In genomic region chr19:57696781-57697180, GRCm38 (mm10) we compare ENCODE assay signal across 8 mouse cellular contexts.
DNase-seq lines count a peak whose midpoint lies in the region; ATAC-seq and TF ChIP-seq lines count a peak whose summit lies in the region.
"Not testable (repeated sequence)": the region's sequence is repeated elsewhere in the genome, so short reads cannot be mapped to it uniquely, and the experiment has no call there.

No protein-coding gene starts in this region.

- in situ Hi-C loops in ES-E14 (cut with MboI; ENCODE audit: low sequenced_read_pairs in 2 of 2, unreplicated experiment in 2 of 2): not testable (repeated sequence)

- not testable (repeated sequence) for H3K4me2 ChIP-seq in heart, embryonic 12.5 days; heart, embryonic 16.5 days (ENCODE audit: low read depth, low read length); lung, postnatal 0 days (replicated peaks; ENCODE audit: low read depth, low read length)

- TF ChIP-seq CTCF in bone marrow macrophage, adult 2 months (IDR thresholded peaks at IDR 0.05; ENCODE audit: low read depth, low read length); lung, postnatal 0 days (IDR thresholded peaks at IDR 0.05); testis, adult 2 months (IDR thresholded peaks at IDR 0.05; ENCODE audit: control insufficient read depth, insufficient read depth, insufficient replicate concordance, low read depth, low read length): not testable (repeated sequence)

- TF ChIP-seq POLR2A in bone marrow macrophage, adult 2 months (IDR thresholded peaks at IDR 0.05; ENCODE audit: borderline replicate concordance, low read depth, low read length); testis, adult 2 months (IDR thresholded peaks at IDR 0.05; ENCODE audit: control insufficient read depth, low read depth, low read length): not testable (repeated sequence)

- not testable (repeated sequence) for ATAC-seq in heart, embryonic 12.5 days (ENCODE audit: insufficient number of reproducible peaks, low FRiP score); heart, embryonic 16.5 days (replicated peaks; ENCODE audit: extremely low read depth, insufficient read depth, low FRiP score)
- ATAC-seq in lung, postnatal 0 days: peak; percentile 30; the same call in 1 of the 2 replicates

- not testable (repeated sequence) for H3K4me3 ChIP-seq in ES-E14 (ENCODE audit: insufficient read depth in 1 of 2, low read depth in 1 of 2, low read length in 2 of 2, poor library complexity in 1 of 2, severe bottlenecking in 1 of 2); bone marrow macrophage, adult 2 months (ENCODE audit: insufficient read depth, low read length); heart, embryonic 12.5 days; heart, embryonic 16.5 days (ENCODE audit: low read length); lung, postnatal 0 days (ENCODE audit: low read depth, low read length)
- peak overlapping the region; percentile 12; the same call in 1 of the 2 replicates for H3K4me3 ChIP-seq in testis, adult 2 months (ENCODE audit: control insufficient read depth, low read depth, low read length)

- H3K27me3 ChIP-seq in heart, embryonic 12.5 days (replicated peaks); heart, embryonic 16.5 days (ENCODE audit: control insufficient read depth, insufficient read depth, low read length); lung, postnatal 0 days (replicated peaks; ENCODE audit: insufficient read depth, low read length); testis, adult 2 months (ENCODE audit: control insufficient read depth, insufficient read depth, low read length): not testable (repeated sequence)

- 74% methylated on average over 5 of the region's 5 CpGs for WGBS in heart, embryonic 12.5 days
- 60% methylated on average over 5 of the region's 5 CpGs for WGBS in heart, embryonic 16.5 days
- WGBS in lung, postnatal 0 days: 68% methylated on average over 5 of the region's 5 CpGs

- H3K9me3 ChIP-seq in ES-E14 (ENCODE audit: control insufficient read depth, insufficient read depth, low read depth, low read length); heart, embryonic 12.5 days (replicated peaks); heart, embryonic 16.5 days (replicated peaks; ENCODE audit: control insufficient read depth, low read length); lung, postnatal 0 days (ENCODE audit: low read length): not testable (repeated sequence)

- H3K27ac ChIP-seq in ES-E14 (ENCODE audit: insufficient read depth, low read depth, low read length, poor library complexity, severe bottlenecking); lung, postnatal 0 days (ENCODE audit: low read length); testis, adult 2 months (ENCODE audit: control insufficient read depth, insufficient read depth, low read depth, low read length): not testable (repeated sequence)
- peak overlapping the region; percentile 40 for H3K27ac ChIP-seq in bone marrow macrophage, adult 2 months (ENCODE audit: insufficient read depth, low read depth, low read length)
- H3K27ac ChIP-seq in heart, embryonic 12.5 days (ENCODE audit: poor library complexity, severe bottlenecking): peak overlapping the region; percentile 36; the same call in 1 of the 2 replicates
- peak overlapping the region; percentile 43; the same call in 1 of the 2 replicates for H3K27ac ChIP-seq in heart, embryonic 16.5 days (ENCODE audit: low read length)

- not testable (repeated sequence) for TF ChIP-seq EP300 in lung, postnatal 0 days (IDR thresholded peaks at IDR 0.05)

- DNase-seq in ES-E14 (ENCODE audit: low read depth, low spot score); lung, postnatal 0 days (ENCODE audit: low spot score): not testable (repeated sequence)
- DNase-seq in frontal cortex, postnatal 36 days (ENCODE audit: low spot score in 2 of 2): peak; percentile 35 to 56
- peak; percentile 23 for DNase-seq in left cerebral cortex, adult 11 months (ENCODE audit: low spot score)

- H3K9ac ChIP-seq in ES-E14 (ENCODE audit: insufficient read depth, low read depth, low read length, poor library complexity, severe bottlenecking); heart, embryonic 12.5 days; heart, embryonic 16.5 days (ENCODE audit: low read length); lung, postnatal 0 days (replicated peaks; ENCODE audit: low read depth): not testable (repeated sequence)

- not testable (repeated sequence) for H3K36me3 ChIP-seq in ES-E14 (ENCODE audit: control insufficient read depth, insufficient read depth, low read length, poor library complexity, severe bottlenecking); heart, embryonic 16.5 days (ENCODE audit: control insufficient read depth, insufficient read depth); lung, postnatal 0 days (ENCODE audit: insufficient read depth, low read length); testis, adult 2 months (ENCODE audit: control insufficient read depth, insufficient read depth, low read length)
- H3K36me3 ChIP-seq in heart, embryonic 12.5 days: peaks cover 24% of the 10 kb centered on the region

- not testable (repeated sequence) for H3K4me1 ChIP-seq in ES-E14 (ENCODE audit: control insufficient read depth in 2 of 2, insufficient read depth in 2 of 2, low read length in 2 of 2, poor library complexity in 1 of 2); bone marrow macrophage, adult 2 months (ENCODE audit: control insufficient read depth, insufficient read depth, low read length); heart, embryonic 12.5 days (replicated peaks); heart, embryonic 16.5 days (ENCODE audit: control insufficient read depth, insufficient read depth, low read length); lung, postnatal 0 days (ENCODE audit: insufficient read depth, low read depth, low read length); testis, adult 2 months (ENCODE audit: control insufficient read depth, insufficient read depth, low read length)

TF ChIP-seq in ES-E14, 5 proteins besides CTCF, POLR2A, EP300 and RAD21:
- 0 out of 2 replicates have a peak, but pooled peaks have one; percentile 52 for TF ChIP-seq CHD2 (IDR thresholded peaks at IDR 0.05; ENCODE audit: low read depth, low read length)
